Mouse (Mus musculus) heart, postnatal 10 days (tissue): ENCODE data around the gene Vash1. TPM values are rescaled to one million over a fixed set of nuclear protein-coding genes. Genes with fewer than 3 reads are reported as not detected.
A peak's percentile ranks its signal among the peaks of the same experiment; 100 is the strongest.

ENCODE experiments used
- DNase-seq, 2 experiments: peaks; one replicate each; pipeline ENCODE4 v3.0.0; 2021
- intact Hi-C: fragments of 180-260 bp; cut with DNase I; formaldehyde crosslinking; loops from one replicate; pipeline ENCODE4 v1.15.1; 2025
- total RNA-seq, 2 experiments: library from RNA; stranded (reverse); gene quantifications; 2 replicates each; pipeline ENCODE4 v1.2.3; 2021

The Vash1 gene
- 10 to 100 TPM; 50.7 to 55.2 TPM for total RNA-seq

- DNase-seq, result peak; percentile 77 to 78
- intact Hi-C loops, result loop anchor here (2.0 kb wide), 1 partner anchor 20 kb away; no protein-coding TSS in a partner anchor
Observed at GRCm38 (mm10) chr12:86678591-86679545, at the start of gene Vash1. Vash1 (plus strand) TSS chr12:86678700.

- no peak for DNase-seq
- intact Hi-C loops, result no loop called here
Observed at GRCm38 (mm10) chr12:86628783-86629172, 49.7 kb upstream of the Vash1 start.

- intact Hi-C loops, result no loop called here
- peak in 1 of 2 experiments; percentile 32 for DNase-seq
Observed at GRCm38 (mm10) chr12:86641763-86642162, 36.7 kb upstream of the Vash1 start.

- intact Hi-C loops, result no loop called here
- peak in 1 of 2 experiments; percentile 27 for DNase-seq
Observed at GRCm38 (mm10) chr12:86644512-86645273, 33.8 kb upstream of the Vash1 start.

GRCm38 (mm10) chr12:86645494-86645893 is 33.0 kb upstream of the Vash1 start:
- intact Hi-C loops, result no loop called here

GRCm38 (mm10) chr12:86646831-86647230 is 31.7 kb upstream of the Vash1 start:
- DNase-seq, result peak in 1 of 2 experiments; percentile 45
- intact Hi-C loops, result no loop called here

More at GRCm38 (mm10) chr12:86645494-86645893, 33.0 kb upstream of the Vash1 start:
- no peak for DNase-seq

GRCm38 (mm10) chr12:86647279-86647678 is 31.2 kb upstream of the Vash1 start:
- DNase-seq, result peak; percentile 28 to 40
- intact Hi-C loops, result no loop called here

- intact Hi-C loops, result no loop called here
- peak in 1 of 2 experiments; percentile 22 for DNase-seq
Observed at GRCm38 (mm10) chr12:86647736-86648135, 30.8 kb upstream of the Vash1 start.

- DNase-seq, result no peak
- intact Hi-C loops, result no loop called here
Observed at GRCm38 (mm10) chr12:86648489-86648888, 30.0 kb upstream of the Vash1 start.

- intact Hi-C loops, result no loop called here
- no peak for DNase-seq
Observed at GRCm38 (mm10) chr12:86651301-86651860, 27.1 kb upstream of the Vash1 start.

- DNase-seq, result peak; percentile 97
- intact Hi-C loops, result no loop called here
Observed at GRCm38 (mm10) chr12:86652570-86653041, 25.9 kb upstream of the Vash1 start.

- intact Hi-C loops, result loop anchor here (2.0 kb wide), 1 partner anchor 19 kb away; the partner anchor contains the start of gene Vash1
- DNase-seq, result peak; percentile 37 to 47
Observed at GRCm38 (mm10) chr12:86659447-86659968, 19.0 kb upstream of the Vash1 start.

- intact Hi-C loops, result no loop called here
- DNase-seq, result no peak
Observed at GRCm38 (mm10) chr12:86660466-86660865, 18.0 kb upstream of the Vash1 start.

- DNase-seq, result no peak
- intact Hi-C loops, result loop anchor here (5.0 kb wide), 1 partner anchor 42 kb away; no protein-coding TSS in a partner anchor
Observed at GRCm38 (mm10) chr12:86665656-86666055, 12.8 kb upstream of the Vash1 start.

- intact Hi-C loops, result loop anchor here (5.0 kb wide), 1 partner anchor 39 kb away; no protein-coding TSS in a partner anchor
- no peak for DNase-seq
Observed at GRCm38 (mm10) chr12:86668404-86668803, 10.1 kb upstream of the Vash1 start.

- intact Hi-C loops, result no loop called here
- DNase-seq, result no peak
Observed at GRCm38 (mm10) chr12:86672105-86672504, 6.4 kb upstream of the Vash1 start.

GRCm38 (mm10) chr12:86672507-86672906 is 6.0 kb upstream of the Vash1 start:
- intact Hi-C loops, result no loop called here

GRCm38 (mm10) chr12:86679546-86679930 is 1.0 kb downstream of the Vash1 start:
- intact Hi-C loops, result loop anchor here (2.0 kb wide), 1 partner anchor 21 kb away; no protein-coding TSS in a partner anchor
- DNase-seq, result no peak

More at GRCm38 (mm10) chr12:86672507-86672906, 6.0 kb upstream of the Vash1 start:
- no peak for DNase-seq

GRCm38 (mm10) chr12:86679991-86680491 is 1.5 kb downstream of the Vash1 start:
- intact Hi-C loops, result loop anchor here (2.0 kb wide), 1 partner anchor 21 kb away; no protein-coding TSS in a partner anchor
- DNase-seq, result no peak
